In genomic region chr15:26888170-26888569, GRCm38 (mm10) we compare ENCODE assay signal across 22 mouse cellular contexts. TPM values are rescaled to one million over a fixed set of nuclear protein-coding genes. Genes with fewer than 3 reads are reported as not detected.
A peak's percentile ranks its signal among the peaks of the same experiment; 100 is the strongest.
DNase-seq lines count a peak whose midpoint lies in the region; ATAC-seq and TF ChIP-seq lines count a peak whose summit lies in the region.
"Had no signal": no experiment of that assay in that cellular context is flagged by ENCODE, and none has a peak within 500 bp of the region (broad histone marks: within the 10 kb centered on the region; RNA-seq: fewer than 3 reads in every experiment).

No protein-coding gene starts in this region.

- no peak for TF ChIP-seq POLR2A in embryonic fibroblast, embryonic 13.5 days (IDR thresholded peaks at IDR 0.05; ENCODE audit: low read depth, low read length)

- whole genome bisulfite sequencing in embryonic facial prominence, embryonic 13.5 days = 54% methylated on average over 10 of the region's 10 CpGs
- 66% methylated on average over 10 of the region's 10 CpGs for WGBS in embryonic facial prominence, embryonic 10.5 days
- WGBS in stomach, postnatal 0 days = 74% methylated on average over 10 of the region's 10 CpGs

- no peaks in the 10 kb centered on the region for H3K27me3 ChIP-seq in embryonic facial prominence, embryonic 13.5 days
- H3K27me3 ChIP-seq in embryonic facial prominence, embryonic 10.5 days (replicated peaks; ENCODE audit: low read depth, poor library complexity, severe bottlenecking) = no peaks in the 10 kb centered on the region
- no peaks in the 10 kb centered on the region for H3K27me3 ChIP-seq in stomach, postnatal 0 days (ENCODE audit: control insufficient read depth, insufficient read depth, low read length)
- H3K27me3 ChIP-seq: CH12.LX; forebrain, embryonic 12.5 days; Patski had no signal

- no peak for TF ChIP-seq EP300 in stomach, postnatal 0 days (optimal IDR thresholded peaks at IDR 0.05)

- no peak overlapping the region for H3K9ac ChIP-seq in embryonic facial prominence, embryonic 13.5 days
- no peak overlapping the region for H3K9ac ChIP-seq in stomach, postnatal 0 days (ENCODE audit: low read length)
- H3K9ac ChIP-seq: forebrain, embryonic 12.5 days had no signal

- H3K9me3 ChIP-seq in embryonic facial prominence, embryonic 13.5 days = no peaks in the 10 kb centered on the region
- no peaks in the 10 kb centered on the region for H3K9me3 ChIP-seq in embryonic facial prominence, embryonic 10.5 days
- H3K9me3 ChIP-seq in stomach, postnatal 0 days (ENCODE audit: control insufficient read depth, low read length) = no peaks in the 10 kb centered on the region
- H3K9me3 ChIP-seq: forebrain, embryonic 10.5 days; forebrain, embryonic 12.5 days; G1E had no signal

- peak; percentile 8 for DNase-seq in adrenal gland, postnatal 14 days
- no peak for DNase-seq in adrenal gland, adult 8-10 months
- no peak for DNase-seq in embryonic facial prominence, embryonic 10.5 days (ENCODE audit: low spot score)
- DNase-seq in stomach, postnatal 0 days (ENCODE audit: low spot score) = no peak
- DNase-seq in layer of hippocampus, adult 9-11 months = no peak
- DNase-seq: cerebellum, adult 11-12 months; cerebellum, adult 2 months; cerebellum, adult 9-10 months; cerebellum, postnatal 10 days; cerebellum, postnatal 25 days had no signal

- H3K4me3 ChIP-seq in embryonic facial prominence, embryonic 13.5 days = no peak overlapping the region
- H3K4me3 ChIP-seq in embryonic facial prominence, embryonic 10.5 days = no peak overlapping the region
- H3K4me3 ChIP-seq in embryonic fibroblast, embryonic 13.5 days (ENCODE audit: insufficient read depth, low read length) = no peak overlapping the region
- H3K4me3 ChIP-seq in stomach, postnatal 0 days (ENCODE audit: low read depth, low read length) = no peak overlapping the region
- H3K4me3 ChIP-seq: erythroblast, embryonic 14.5 days; forebrain, embryonic 10.5 days; forebrain, embryonic 12.5 days had no signal

- peak overlapping the region; percentile 58; the same call in 1 of the 2 replicates for H3K27ac ChIP-seq in embryonic facial prominence, embryonic 13.5 days
- H3K27ac ChIP-seq in embryonic facial prominence, embryonic 10.5 days (replicated peaks) = no peak overlapping the region
- H3K27ac ChIP-seq in embryonic fibroblast, embryonic 13.5 days (ENCODE audit: insufficient read depth, low read length) = peak overlapping the region; percentile 34
- no peak overlapping the region for H3K27ac ChIP-seq in stomach, postnatal 0 days (replicated peaks)
- H3K27ac ChIP-seq: forebrain, embryonic 10.5 days; forebrain, embryonic 12.5 days had no signal

- H3K4me2 ChIP-seq in embryonic facial prominence, embryonic 13.5 days = 0 out of 2 replicates have a peak overlapping the region, but pooled peaks have one; percentile 7
- H3K4me2 ChIP-seq in stomach, postnatal 0 days (replicated peaks; ENCODE audit: low read depth) = no peak overlapping the region
- H3K4me2 ChIP-seq: forebrain, embryonic 12.5 days had no signal

- peaks cover 40% of the 10 kb centered on the region for H3K4me1 ChIP-seq in embryonic facial prominence, embryonic 13.5 days
- peaks cover 15% of the 10 kb centered on the region for H3K4me1 ChIP-seq in embryonic facial prominence, embryonic 10.5 days
- H3K4me1 ChIP-seq in embryonic fibroblast, embryonic 13.5 days (ENCODE audit: control insufficient read depth, insufficient read depth, low read length) = 0 out of 2 replicates have a peak, but pooled peaks cover 2% of the 10 kb centered on the region
- H3K4me1 ChIP-seq in stomach, postnatal 0 days (replicated peaks; ENCODE audit: control insufficient read depth, insufficient read depth) = no peaks in the 10 kb centered on the region

- no peak for ATAC-seq in embryonic facial prominence, embryonic 13.5 days (ENCODE audit: insufficient number of reproducible peaks, insufficient read depth, low FRiP score, low TSS enrichment, low read depth)
- ATAC-seq in stomach, postnatal 0 days (ENCODE audit: low FRiP score, low TSS enrichment) = no peak
- ATAC-seq: activated CD4-positive, CD25-positive, alpha-beta regulatory T cell, adult 4 months; CD4-positive, CD25-positive, alpha-beta regulatory T cell, adult 4 months; forebrain, embryonic 14.5 days; forebrain, embryonic 16.5 days; Patski had no signal

- no peak for TF ChIP-seq CTCF in embryonic fibroblast, embryonic 13.5 days (IDR thresholded peaks at IDR 0.05; ENCODE audit: borderline replicate concordance, insufficient read depth, low read length)
- TF ChIP-seq CTCF in stomach, postnatal 0 days (IDR thresholded peaks at IDR 0.05; ENCODE audit: low read depth) = no peak

- H3K36me3 ChIP-seq in embryonic facial prominence, embryonic 13.5 days = no peaks in the 10 kb centered on the region
- H3K36me3 ChIP-seq in embryonic facial prominence, embryonic 10.5 days (replicated peaks) = no peaks in the 10 kb centered on the region
- no peaks in the 10 kb centered on the region for H3K36me3 ChIP-seq in stomach, postnatal 0 days (ENCODE audit: control insufficient read depth, insufficient read depth, low read length)
- H3K36me3 ChIP-seq: forebrain, embryonic 10.5 days; forebrain, embryonic 12.5 days; G1E had no signal

RNA-seq across cellular contexts. Expression of gene Fbxl7, which starts 7.2 kb away (rescaled TPM):
- total RNA-seq in adrenal gland, postnatal 14 days (2021) = 9.9 and 11.2 TPM in 2 replicates
- total RNA-seq in adrenal gland, adult 8-10 months (2022) = 10 to 100 TPM; 10.5 to 18.8 (median 12.4) TPM
- 37.3 and 39.7 TPM in 2 replicates for polyA plus RNA-seq in embryonic facial prominence, embryonic 13.5 days (2015; fragmentation: Nextera tagmentation; extraction: Ambion mirVana)
- polyA plus RNA-seq in embryonic facial prominence, embryonic 10.5 days (2016; fragmentation: Nextera tagmentation; extraction: Ambion mirVana) = 11.9 and 14.5 TPM in 2 replicates
- 14.0 and 27.0 TPM in 2 replicates for polyA plus RNA-seq in embryonic fibroblast, embryonic 13.5 days (2011; ENCODE audit: insufficient read length, low read depth, missing spikeins)
- 4.1 and 4.6 TPM in 2 replicates for polyA plus RNA-seq in stomach, postnatal 0 days (2015; fragmentation: Nextera tagmentation; extraction: Ambion mirVana)
- total RNA-seq: CH12.LX had no signal
- polyA plus RNA-seq: erythroblast, embryonic 14.5 days; G1E had no signal

Comparison
In these comparisons a context has a peak if more than half of its experiments do, and no peak if none do; other contexts are left out.
1. H3K27ac ChIP-seq: peak in embryonic facial prominence, embryonic 13.5 days (single experiment) and embryonic fibroblast, embryonic 13.5 days (single experiment); none in embryonic facial prominence, embryonic 10.5 days (single experiment) and stomach, postnatal 0 days (single experiment).